Mouse (Mus musculus) ovary, postnatal 14 days (tissue): ENCODE data around the gene Dis3l2.

Experiments
- DNase-seq: peaks from one replicate; pipeline ENCODE4 v3.0.0; 2022; ENCODE audit warnings: low spot score

Dis3l2 gene

GRCm38 (mm10) chr1:86703300-86703964 lies at the start of gene Dis3l2:
Gene Dis3l2 (plus strand): TSS chr1:86703808.
- peak; percentile 77 for DNase-seq

GRCm38 (mm10) chr1:86657071-86657470 lies 46.5 kb upstream of the Dis3l2 start:
- DNase-seq, result no peak

GRCm38 (mm10) chr1:86665091-86665490 lies 38.5 kb upstream of the Dis3l2 start:
- DNase-seq, result no peak

- peak; percentile 61 for DNase-seq
Measured at GRCm38 (mm10) chr1:86669552-86670273, 33.9 kb upstream of the Dis3l2 start.

GRCm38 (mm10) chr1:86670279-86671038 lies 33.1 kb upstream of the Dis3l2 start, which contains the start of gene Nppc:
Gene Nppc (minus strand): TSS chr1:86670571.
- DNase-seq, result peak; percentile 67

- no peak for DNase-seq
Measured at GRCm38 (mm10) chr1:86674385-86674784, 29.2 kb upstream of the Dis3l2 start.

- DNase-seq, result no peak
Measured at GRCm38 (mm10) chr1:86675126-86675525, 28.5 kb upstream of the Dis3l2 start.

GRCm38 (mm10) chr1:86677624-86678023 lies 26.0 kb upstream of the Dis3l2 start:
- DNase-seq, result no peak

- no peak for DNase-seq
Measured at GRCm38 (mm10) chr1:86678667-86679066, 24.9 kb upstream of the Dis3l2 start.

GRCm38 (mm10) chr1:86687236-86687635 lies 16.4 kb upstream of the Dis3l2 start:
- DNase-seq, result no peak

- DNase-seq, result no peak
Measured at GRCm38 (mm10) chr1:86691027-86691426, 12.6 kb upstream of the Dis3l2 start.

GRCm38 (mm10) chr1:86696948-86697347 lies 6.7 kb upstream of the Dis3l2 start:
- no peak for DNase-seq

- no peak for DNase-seq
Measured at GRCm38 (mm10) chr1:86698721-86699120, 4.9 kb upstream of the Dis3l2 start.

- no peak for DNase-seq
Measured at GRCm38 (mm10) chr1:86699346-86700136, 4.1 kb upstream of the Dis3l2 start.

GRCm38 (mm10) chr1:86700367-86700766 lies 3.2 kb upstream of the Dis3l2 start:
- DNase-seq, result no peak

GRCm38 (mm10) chr1:86703965-86704326 lies 338 bp downstream of the Dis3l2 start:
- DNase-seq, result peak; percentile 18

- no peak for DNase-seq
Measured at GRCm38 (mm10) chr1:86705461-86705860, 1.9 kb downstream of the Dis3l2 start.

- DNase-seq, result no peak
Measured at GRCm38 (mm10) chr1:86709546-86709945, 5.9 kb downstream of the Dis3l2 start.

- DNase-seq, result no peak
Measured at GRCm38 (mm10) chr1:86712045-86712444, 8.4 kb downstream of the Dis3l2 start.

- no peak for DNase-seq
Measured at GRCm38 (mm10) chr1:86713054-86713453, 9.4 kb downstream of the Dis3l2 start.

- DNase-seq, result no peak
Measured at GRCm38 (mm10) chr1:86718190-86718589, 14.6 kb downstream of the Dis3l2 start.

- no peak for DNase-seq
Measured at GRCm38 (mm10) chr1:86719391-86719790, 15.8 kb downstream of the Dis3l2 start.
